Mouse (Mus musculus): ENCODE measurements at regions not wholly inside any gene's neighbourhood (a gene's known extent, or its start where the extent isn't known, plus 50 kb on each side); places are given as distances from the start of the nearest gene placed in this dataset.

DNA sequence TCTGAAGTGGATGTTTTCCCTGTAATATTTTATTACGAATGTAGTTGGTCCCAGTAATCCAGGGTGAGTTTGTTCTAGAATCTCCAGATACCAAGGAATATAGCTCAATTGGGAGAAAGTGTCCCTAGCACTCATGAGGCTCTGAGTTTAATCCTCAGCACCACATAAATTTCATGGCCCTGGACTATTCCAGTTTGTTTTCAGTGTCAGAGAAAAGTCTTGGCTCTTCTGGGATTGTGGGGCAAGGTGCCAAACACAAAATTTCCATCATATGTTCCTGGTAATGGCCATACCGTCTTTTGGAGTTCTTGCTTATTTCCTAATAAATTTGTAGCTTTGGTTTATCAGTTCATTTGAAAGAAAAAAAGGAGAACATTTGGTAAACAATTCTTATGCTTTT lies 202.9 kb upstream of the Slco3a1 start:
- Histone ChIP-seq H3K4me3 (replicated peaks; ENCODE audit: low read length) (no peak overlapping the region), H3K36me3 (ENCODE audit: insufficient read depth, low read length) (no peaks in the 10 kb centered on the region), H3K4me1 (replicated peaks; ENCODE audit: low read depth, low read length) (no peaks in the 10 kb centered on the region), H3K9me3 (ENCODE audit: low read length) (no peaks in the 10 kb centered on the region), H3K27me3 (ENCODE audit: insufficient read depth, low read length) (no peaks in the 10 kb centered on the region)
- TF ChIP-seq CTCF (conservative IDR thresholded peaks at IDR 0.05; ENCODE audit: low read length) = no peak
- TF ChIP-seq POU5F1 (IDR thresholded peaks at IDR 0.05; ENCODE audit: borderline replicate concordance, low read length) = no peak
- TF ChIP-seq NANOG (IDR thresholded peaks at IDR 0.05; ENCODE audit: borderline replicate concordance, low read length) = no peak

DNA sequence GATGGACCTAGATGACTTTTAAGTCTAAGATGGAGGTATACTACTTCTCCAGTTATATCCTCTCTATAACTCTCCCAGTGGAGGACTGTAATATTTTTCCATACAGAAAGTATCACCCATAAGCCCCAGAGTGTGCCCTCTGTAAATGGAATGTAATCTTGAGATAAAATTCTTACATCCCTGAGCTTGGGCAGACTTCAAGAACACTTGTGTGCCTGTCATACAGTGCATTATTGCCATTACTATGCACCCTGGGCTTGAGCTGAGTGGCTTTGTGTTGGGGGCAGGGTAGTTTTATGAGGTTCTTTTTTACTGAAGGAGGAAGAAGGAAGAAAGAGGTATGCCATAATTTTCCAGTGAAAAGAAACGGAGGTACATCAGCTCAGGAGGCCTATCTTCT lies 193.1 kb upstream of the Slco3a1 start:
- Histone ChIP-seq H3K4me1 (replicated peaks; ENCODE audit: low read depth, low read length) (no peaks in the 10 kb centered on the region), H3K9me3 (ENCODE audit: low read length) (peaks cover 3% of the 10 kb centered on the region; the same call in 1 of the 2 replicates), H3K4me3 (replicated peaks; ENCODE audit: low read length) (no peak overlapping the region), H3K36me3 (ENCODE audit: insufficient read depth, low read length) (no peaks in the 10 kb centered on the region), H3K27me3 (ENCODE audit: insufficient read depth, low read length) (no peaks in the 10 kb centered on the region)
- TF ChIP-seq NANOG (IDR thresholded peaks at IDR 0.05; ENCODE audit: borderline replicate concordance, low read length) = no peak

DNA sequence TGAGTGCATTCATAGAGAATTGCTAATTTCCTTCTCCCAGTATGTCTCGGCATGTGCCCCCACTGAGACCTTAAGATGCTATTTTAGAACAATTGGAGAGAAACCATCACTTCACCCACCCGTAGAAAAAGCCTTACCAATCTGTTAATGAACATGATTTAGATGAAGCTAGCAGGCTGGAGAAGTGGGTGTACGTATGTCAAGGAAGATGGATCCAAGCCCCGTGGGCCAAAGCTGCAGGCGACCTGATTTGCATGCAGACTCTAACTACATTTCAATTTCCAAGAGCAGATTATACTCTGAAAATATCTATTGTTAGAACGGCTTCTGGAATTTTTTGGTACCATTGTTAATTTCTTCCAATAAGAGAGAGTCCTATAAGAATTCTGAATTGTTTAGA lies 180.4 kb upstream of the Slco3a1 start:
- H3K36me3 ChIP-seq (ENCODE audit: insufficient read depth, low read length) = no peaks in the 10 kb centered on the region
- no peaks in the 10 kb centered on the region for H3K27me3 ChIP-seq (ENCODE audit: insufficient read depth, low read length)
- TF ChIP-seq CTCF (conservative IDR thresholded peaks at IDR 0.05; ENCODE audit: low read length) (no peak), NANOG (IDR thresholded peaks at IDR 0.05; ENCODE audit: borderline replicate concordance, low read length) (no peak)
- no peaks in the 10 kb centered on the region for H3K9me3 ChIP-seq (ENCODE audit: low read length)
- no peak overlapping the region for H3K4me3 ChIP-seq (replicated peaks; ENCODE audit: low read length)
- H3K4me1 ChIP-seq (replicated peaks; ENCODE audit: low read depth, low read length) = no peaks in the 10 kb centered on the region

DNA sequence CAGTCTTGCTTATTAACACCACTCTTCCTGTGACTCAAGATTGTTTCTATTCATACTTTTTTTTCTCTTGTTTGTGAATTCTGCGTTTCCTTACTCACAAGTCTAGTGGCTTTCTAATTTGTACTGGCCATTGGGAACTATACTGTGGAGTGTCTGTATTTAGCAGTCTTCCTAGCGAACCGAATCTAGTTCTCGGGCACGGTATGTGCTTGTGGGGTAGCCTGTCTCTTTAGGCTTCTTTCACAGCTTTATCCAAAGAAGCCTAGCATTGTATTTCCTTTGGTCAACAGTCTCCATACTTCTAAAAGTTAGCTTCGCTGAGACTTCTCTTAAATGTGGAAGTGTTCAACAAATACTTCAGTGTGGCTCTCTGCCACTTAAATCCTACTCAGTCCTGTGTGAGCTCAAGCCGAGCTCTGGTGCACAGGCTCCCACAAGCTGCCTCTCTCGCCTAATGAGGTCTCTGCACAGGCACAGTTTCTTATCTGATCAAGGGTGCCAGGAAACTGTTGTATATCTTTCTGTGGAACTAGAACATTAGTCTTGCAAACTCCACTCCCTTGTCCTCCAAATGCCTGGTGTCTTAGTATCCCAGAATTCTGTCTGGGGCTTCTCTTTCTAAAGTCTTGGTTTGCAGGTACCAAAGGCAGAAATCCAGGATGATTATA lies 171.9 kb upstream of the Slco3a1 start:
- no peak for TF ChIP-seq CTCF (conservative IDR thresholded peaks at IDR 0.05; ENCODE audit: low read length)
- no peak for TF ChIP-seq POU5F1 (IDR thresholded peaks at IDR 0.05; ENCODE audit: borderline replicate concordance, low read length)
- no peak for TF ChIP-seq NANOG (IDR thresholded peaks at IDR 0.05; ENCODE audit: borderline replicate concordance, low read length)

GRCm38 (mm10) chr7:74719321-74719720 lies 164.7 kb upstream of the Slco3a1 start:
- TF ChIP-seq NANOG (IDR thresholded peaks at IDR 0.05; ENCODE audit: borderline replicate concordance, low read length) (no peak), CTCF (conservative IDR thresholded peaks at IDR 0.05; ENCODE audit: low read length) (no peak), POU5F1 (IDR thresholded peaks at IDR 0.05; ENCODE audit: borderline replicate concordance, low read length) (no peak)
- Histone ChIP-seq H3K27me3 (ENCODE audit: insufficient read depth, low read length) (no peaks in the 10 kb centered on the region; the same call in 1 of the 2 replicates), H3K9me3 (ENCODE audit: low read length) (no peaks in the 10 kb centered on the region), H3K4me1 (replicated peaks; ENCODE audit: low read depth, low read length) (no peaks in the 10 kb centered on the region; the same call in 1 of the 2 replicates), H3K36me3 (ENCODE audit: insufficient read depth, low read length) (no peaks in the 10 kb centered on the region), H3K4me3 (replicated peaks; ENCODE audit: low read length) (peak overlapping the region; percentile 63)

More for the DNA sequence above, 171.9 kb upstream of the Slco3a1 start:
- H3K9me3 ChIP-seq (ENCODE audit: low read length) = no peaks in the 10 kb centered on the region
- no peaks in the 10 kb centered on the region for H3K27me3 ChIP-seq (ENCODE audit: insufficient read depth, low read length)
- no peak overlapping the region for H3K4me3 ChIP-seq (replicated peaks; ENCODE audit: low read length)
- no peaks in the 10 kb centered on the region for H3K36me3 ChIP-seq (ENCODE audit: insufficient read depth, low read length)
- H3K4me1 ChIP-seq (replicated peaks; ENCODE audit: low read depth, low read length) = no peaks in the 10 kb centered on the region

DNA sequence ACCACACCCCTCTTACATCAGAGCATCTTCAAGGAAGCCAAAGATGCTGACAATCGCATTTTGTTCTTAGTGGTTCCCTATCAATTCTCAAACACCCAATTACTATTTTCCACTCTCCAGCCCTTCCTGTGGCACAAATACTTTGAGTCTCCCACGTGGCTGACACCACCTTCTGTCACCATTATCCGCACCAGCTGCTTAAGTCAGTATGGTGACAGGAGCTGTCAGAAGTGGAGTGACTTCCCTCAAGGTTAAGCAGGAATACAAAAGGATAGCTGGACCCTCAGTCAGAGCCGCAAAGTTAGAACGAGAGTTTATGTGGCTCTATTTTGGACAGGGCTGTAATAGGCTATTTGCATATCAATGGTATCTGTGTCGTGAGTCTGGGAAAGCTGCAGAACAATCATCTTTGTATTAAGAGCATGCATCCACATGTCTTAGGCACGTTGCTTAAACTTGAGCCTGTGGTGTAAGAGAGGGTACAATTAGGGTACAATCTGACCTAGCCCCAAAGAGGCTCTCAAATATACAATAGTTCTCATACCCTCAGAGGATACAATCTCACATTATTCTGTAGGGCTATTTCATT lies 155.5 kb upstream of the Slco3a1 start:
- no peaks in the 10 kb centered on the region for H3K4me1 ChIP-seq (replicated peaks; ENCODE audit: low read depth, low read length)
- no peak for TF ChIP-seq NANOG (IDR thresholded peaks at IDR 0.05; ENCODE audit: borderline replicate concordance, low read length)
- no peak for TF ChIP-seq CTCF (conservative IDR thresholded peaks at IDR 0.05; ENCODE audit: low read length)
- TF ChIP-seq POU5F1 (IDR thresholded peaks at IDR 0.05; ENCODE audit: borderline replicate concordance, low read length) = no peak
- no peak overlapping the region for H3K4me3 ChIP-seq (replicated peaks; ENCODE audit: low read length)
- H3K27me3 ChIP-seq (ENCODE audit: insufficient read depth, low read length) = no peaks in the 10 kb centered on the region
- no peaks in the 10 kb centered on the region for H3K36me3 ChIP-seq (ENCODE audit: insufficient read depth, low read length)
- H3K9me3 ChIP-seq (ENCODE audit: low read length) = no peaks in the 10 kb centered on the region

- Histone ChIP-seq H3K9me3 (ENCODE audit: low read length) (no peaks in the 10 kb centered on the region), H3K36me3 (ENCODE audit: insufficient read depth, low read length) (no peaks in the 10 kb centered on the region), H3K4me1 (replicated peaks; ENCODE audit: low read depth, low read length) (no peaks in the 10 kb centered on the region), H3K27me3 (ENCODE audit: insufficient read depth, low read length) (no peaks in the 10 kb centered on the region), H3K4me3 (replicated peaks; ENCODE audit: low read length) (no peak overlapping the region)
- TF ChIP-seq POU5F1 (IDR thresholded peaks at IDR 0.05; ENCODE audit: borderline replicate concordance, low read length) (no peak), CTCF (conservative IDR thresholded peaks at IDR 0.05; ENCODE audit: low read length) (no peak), NANOG (IDR thresholded peaks at IDR 0.05; ENCODE audit: borderline replicate concordance, low read length) (no peak)
Observed at GRCm38 (mm10) chr7:74709006-74709405, 154.4 kb upstream of the Slco3a1 start.

DNA sequence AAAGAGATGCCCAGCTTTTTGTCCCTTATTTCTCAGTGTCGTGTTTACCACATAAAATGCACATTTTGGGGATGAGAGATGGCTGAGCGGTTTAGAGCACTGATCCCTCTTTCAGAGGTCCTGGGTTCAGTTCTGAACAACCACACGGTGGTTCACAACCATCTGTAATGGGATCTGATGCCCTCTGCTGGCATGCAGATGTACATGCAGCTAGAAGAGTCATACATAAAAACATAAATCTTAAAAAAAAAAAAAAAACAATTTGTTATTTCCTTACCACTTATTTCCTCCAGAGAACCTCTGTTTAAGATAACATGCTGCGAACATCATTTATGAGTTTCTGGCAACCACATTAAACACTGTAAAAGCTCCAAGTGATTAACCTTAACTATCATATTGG lies 149.0 kb upstream of the Slco3a1 start:
- Histone ChIP-seq H3K36me3 (ENCODE audit: insufficient read depth, low read length) (no peaks in the 10 kb centered on the region), H3K4me1 (replicated peaks; ENCODE audit: low read depth, low read length) (no peaks in the 10 kb centered on the region), H3K4me3 (replicated peaks; ENCODE audit: low read length) (no peak overlapping the region), H3K9me3 (ENCODE audit: low read length) (no peaks in the 10 kb centered on the region), H3K27me3 (ENCODE audit: insufficient read depth, low read length) (no peaks in the 10 kb centered on the region)
- no peak for TF ChIP-seq NANOG (IDR thresholded peaks at IDR 0.05; ENCODE audit: borderline replicate concordance, low read length)
- peak; percentile 47 for TF ChIP-seq CTCF (conservative IDR thresholded peaks at IDR 0.05; ENCODE audit: low read length)

DNA sequence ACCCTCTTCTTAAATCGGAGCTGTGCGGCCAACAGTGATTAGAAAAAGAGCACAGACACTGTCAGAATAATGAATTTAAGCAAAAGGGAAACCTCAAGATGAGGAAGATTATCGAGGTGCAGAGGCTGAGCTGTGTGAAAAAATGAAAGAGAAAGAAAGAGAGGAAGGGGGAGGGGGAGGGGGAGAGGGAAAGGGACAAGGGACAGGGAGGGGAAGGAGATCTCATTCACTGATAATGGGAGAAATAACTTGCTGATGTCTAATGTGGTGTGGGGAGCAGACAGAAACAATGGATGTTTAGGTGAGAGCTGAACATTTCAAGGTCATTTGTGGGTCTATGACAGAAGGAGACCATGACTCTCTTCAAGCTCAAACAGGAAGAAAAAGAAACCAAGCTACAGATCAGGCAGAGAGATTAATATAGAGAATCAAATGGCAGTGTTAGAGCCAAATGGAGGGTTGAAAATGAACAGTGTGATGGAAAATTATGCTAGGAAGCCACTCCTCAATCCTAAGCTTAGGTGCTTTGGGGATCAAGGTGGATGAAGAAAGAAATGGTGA lies 143.3 kb upstream of the Slco3a1 start:
- TF ChIP-seq NANOG (IDR thresholded peaks at IDR 0.05; ENCODE audit: borderline replicate concordance, low read length) = no peak
- TF ChIP-seq CTCF (conservative IDR thresholded peaks at IDR 0.05; ENCODE audit: low read length) = no peak
- TF ChIP-seq POU5F1 (IDR thresholded peaks at IDR 0.05; ENCODE audit: borderline replicate concordance, low read length) = no peak

More for the DNA sequence above, 143.3 kb upstream of the Slco3a1 start:
- no peaks in the 10 kb centered on the region for H3K36me3 ChIP-seq (ENCODE audit: insufficient read depth, low read length)
- H3K4me3 ChIP-seq (replicated peaks; ENCODE audit: low read length) = no peak overlapping the region
- H3K4me1 ChIP-seq (replicated peaks; ENCODE audit: low read depth, low read length) = peaks cover 9% of the 10 kb centered on the region
- H3K9me3 ChIP-seq (ENCODE audit: low read length) = no peaks in the 10 kb centered on the region
- no peaks in the 10 kb centered on the region for H3K27me3 ChIP-seq (ENCODE audit: insufficient read depth, low read length)
